Mouse (Mus musculus): ENCODE results near the gene Efcc1.

DNA sequence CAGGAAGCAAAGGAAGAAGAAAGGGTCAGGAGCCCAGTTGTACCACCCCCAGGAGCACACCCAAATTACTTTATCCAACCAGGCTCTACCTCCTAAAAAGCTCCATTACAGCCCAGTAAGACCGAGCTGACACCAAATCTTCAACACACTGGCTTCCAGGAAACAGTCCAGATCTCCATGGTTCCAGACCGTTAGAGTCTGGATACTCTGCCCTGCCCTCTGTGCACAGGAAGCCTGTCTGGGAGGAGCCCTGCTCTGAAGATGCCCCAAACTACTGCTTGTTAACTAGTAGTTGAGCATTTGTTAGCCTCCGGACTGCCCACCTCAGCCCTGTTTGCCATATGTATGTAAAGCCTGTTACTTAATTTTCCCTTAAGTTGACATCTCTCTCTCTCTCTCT, 15.4 kb downstream of the Efcc1 start:
- no peak for TF ChIP-seq CTCF (IDR thresholded peaks at IDR 0.05; ENCODE audit: borderline replicate concordance, insufficient read depth, low read depth, low read length)
- TF ChIP-seq POLR2A (IDR thresholded peaks at IDR 0.05; ENCODE audit: borderline replicate concordance, insufficient read depth, low read length) = no peak

Data from cerebellum, adult 2 months (tissue).